Mouse (Mus musculus): ENCODE data around the gene Spn.

Spn gene

DNA sequence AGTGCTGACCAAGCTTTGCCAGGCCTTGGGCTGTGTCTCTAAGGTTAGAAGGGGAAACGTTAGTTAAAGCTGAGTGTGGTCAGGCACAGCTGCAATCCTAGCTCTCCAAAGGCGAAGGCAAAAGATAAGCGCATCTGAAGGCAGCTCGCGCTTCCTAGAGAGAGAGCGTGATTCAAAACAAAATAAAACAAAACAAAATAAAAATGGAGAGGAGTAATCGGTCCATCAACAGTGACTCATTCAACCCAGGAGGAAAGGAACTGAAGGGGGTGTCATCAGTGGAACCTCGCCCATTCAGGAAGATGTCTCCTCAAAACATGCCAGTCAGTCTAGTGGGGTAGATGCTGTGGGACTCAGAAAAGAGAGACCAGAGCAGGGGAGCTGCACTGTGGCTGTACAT, 55.4 kb downstream of the Spn start:
- no peak for DNase-seq (ENCODE audit: low spot score in 2 of 2)

Measured in heart, adult 9 months (tissue).